In the genomic region with DNA sequence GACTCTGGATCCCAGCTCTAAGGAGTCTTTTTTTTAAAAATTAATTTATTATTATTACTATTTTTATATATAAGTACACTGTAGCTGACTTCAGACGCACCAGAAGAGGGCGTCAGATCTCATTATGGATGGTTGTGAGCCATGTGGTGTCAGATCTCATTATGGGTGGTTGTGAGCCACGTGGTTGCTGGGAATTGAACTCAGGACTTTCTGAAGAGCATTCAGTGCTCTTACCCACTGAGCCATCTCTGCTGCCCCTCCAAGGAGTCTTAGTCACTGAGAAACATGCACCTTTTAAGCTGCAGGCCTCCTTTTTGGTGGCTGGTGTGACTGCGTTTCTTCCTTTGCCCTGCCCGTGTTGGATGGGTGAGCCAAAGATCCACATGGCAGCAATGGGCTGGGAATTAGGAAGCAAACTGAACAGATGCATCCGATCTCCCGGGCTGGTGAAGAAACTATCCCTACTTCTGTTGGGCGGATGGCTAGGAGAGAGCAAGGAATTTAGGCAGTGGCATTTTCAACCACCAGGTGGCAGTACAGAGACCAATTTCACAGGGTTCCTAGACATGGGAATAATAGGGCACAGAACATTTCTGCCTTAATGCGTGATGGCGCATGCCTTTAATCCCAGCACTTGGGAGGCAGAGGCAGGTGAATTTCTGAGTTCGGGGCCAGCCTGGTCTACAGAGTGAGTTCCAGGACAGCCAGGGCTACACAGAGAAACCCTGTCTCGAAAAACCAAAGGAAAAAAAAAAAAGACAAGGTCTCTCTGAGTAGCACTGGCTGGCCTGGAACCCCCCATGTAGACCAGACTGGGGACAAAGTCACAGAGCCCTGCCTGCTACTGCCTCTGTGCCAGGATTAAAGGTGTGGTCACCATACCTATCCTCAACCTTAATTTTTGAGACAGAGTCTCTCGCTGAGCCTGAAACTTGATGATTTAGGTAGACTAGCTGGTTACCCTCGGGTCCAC, we compare ENCODE assay signal across 9 mouse cellular contexts. TPM values are rescaled to one million over a fixed set of nuclear protein-coding genes. Genes with fewer than 3 reads are reported as not detected.
A peak's percentile ranks its signal among the peaks of the same experiment; 100 is the strongest.
DNase-seq lines count a peak whose midpoint lies in the region; ATAC-seq and TF ChIP-seq lines count a peak whose summit lies in the region.
"Had no signal": no experiment of that assay in that cellular context is flagged by ENCODE, and none has a peak within 500 bp of the region (broad histone marks: within the 10 kb centered on the region; RNA-seq: fewer than 3 reads in every experiment).

No protein-coding gene starts in this region.

- peaks cover 4% of the 10 kb centered on the region for H3K79me2 ChIP-seq in MEL (ENCODE audit: control insufficient read depth, insufficient read depth, low read length, poor library complexity)

- 36% methylated on average over 14 of the region's 14 CpGs for WGBS in forebrain, embryonic 14.5 days
- 30% methylated on average over 14 of the region's 14 CpGs for WGBS in lung, adult 2 months

- H3K27ac ChIP-seq in MEL (ENCODE audit: control insufficient read depth, low read depth, low read length) = peak overlapping the region; percentile 70
- no peak overlapping the region for H3K27ac ChIP-seq in forebrain, embryonic 14.5 days (ENCODE audit: low read depth, low read length)
- no peak overlapping the region for H3K27ac ChIP-seq in layer of hippocampus, adult 2 months
- H3K27ac ChIP-seq: macrophage had no signal

- H3K9ac ChIP-seq in MEL (ENCODE audit: control insufficient read depth, low read depth, low read length, poor library complexity, severe bottlenecking) = peak overlapping the region; percentile 72
- H3K9ac ChIP-seq in forebrain, embryonic 14.5 days (ENCODE audit: low read length) = no peak overlapping the region

- no peak overlapping the region for H3K4me2 ChIP-seq in forebrain, embryonic 14.5 days (ENCODE audit: low read length)

- ATAC-seq in forebrain, embryonic 14.5 days = peak; percentile 54; the same call in 1 of the 2 replicates

- no peaks in the 10 kb centered on the region for H3K27me3 ChIP-seq in MEL (ENCODE audit: control insufficient read depth in 1 of 2, insufficient read depth in 2 of 2, low read length in 2 of 2)
- H3K27me3 ChIP-seq in forebrain, embryonic 14.5 days (replicated peaks; ENCODE audit: control insufficient read depth, insufficient read depth, low read length) = no peaks in the 10 kb centered on the region

- peak overlapping the region; percentile 14 to 29 for H3K4me3 ChIP-seq in MEL (ENCODE audit: control insufficient read depth in 1 of 2, insufficient read depth in 1 of 2, low read depth in 2 of 2, low read length in 2 of 2)
- no peak overlapping the region for H3K4me3 ChIP-seq in forebrain, embryonic 14.5 days (ENCODE audit: low read depth, low read length)
- H3K4me3 ChIP-seq in layer of hippocampus, adult 2 months = no peak overlapping the region
- no peak overlapping the region for H3K4me3 ChIP-seq in lung, adult 2 months (replicated peaks; ENCODE audit: extremely low read depth, low read depth, low read length)

- TF ChIP-seq EP300 in MEL (IDR thresholded peaks at IDR 0.05; ENCODE audit: low read depth in 1 of 2, low read length in 2 of 2) = 0 out of 4 replicates have a peak, but pooled peaks of 1 of the 2 experiments have one; percentile 8

- no peaks in the 10 kb centered on the region for H3K9me3 ChIP-seq in MEL (replicated peaks; ENCODE audit: insufficient read depth, low read length)
- no peaks in the 10 kb centered on the region for H3K9me3 ChIP-seq in forebrain, embryonic 14.5 days (replicated peaks; ENCODE audit: control insufficient read depth, low read length)

- H3K36me3 ChIP-seq in MEL (ENCODE audit: control insufficient read depth in 1 of 2, insufficient read depth in 2 of 2, low read length in 2 of 2) = peaks cover 0 to 8% of the 10 kb centered on the region in 2 experiments; a peak in 2 of 4 replicates
- H3K36me3 ChIP-seq in forebrain, embryonic 14.5 days (ENCODE audit: control insufficient read depth, insufficient read depth, low read length) = no peaks in the 10 kb centered on the region

- peak; percentile 63 to 85 (median 77) for TF ChIP-seq CTCF in MEL (IDR thresholded peaks at IDR 0.05 in 2 of 3, conservative IDR thresholded peaks at IDR 0.05 in 1 of 3; ENCODE audit: control insufficient read depth in 1 of 3, insufficient read depth in 1 of 3, low read depth in 2 of 3, low read length in 3 of 3, poor library complexity in 1 of 3, severe bottlenecking in 1 of 3)
- TF ChIP-seq CTCF in layer of hippocampus, adult 2 months (conservative IDR thresholded peaks at IDR 0.05) = peak; percentile 82
- TF ChIP-seq CTCF in lung, adult 2 months (IDR thresholded peaks at IDR 0.05; ENCODE audit: insufficient read depth, low read length) = peak; percentile 49

- DNase-seq in MEL (ENCODE audit: low read depth, low spot score) = peak; percentile 94
- peak; percentile 91 for DNase-seq in c-Kit-positive CD71-negative TER-119-negative erythroid progenitor cells, embryonic 14.5 days (ENCODE audit: low read depth)
- peak; percentile 92 for DNase-seq in forebrain, embryonic 14.5 days (ENCODE audit: low spot score)
- DNase-seq in heart, postnatal 25 days (ENCODE audit: low spot score) = peak; percentile 54
- DNase-seq in layer of hippocampus, adult 2 months (ENCODE audit: low spot score in 2 of 2) = peak; percentile 86 to 93
- peak; percentile 89 for DNase-seq in lung, adult 2 months
- DNase-seq in retina, postnatal 7 days (ENCODE audit: low read depth, low spot score) = peak; percentile 77
- DNase-seq in thymus, postnatal 4 days = peak; percentile 89

- TF ChIP-seq RAD21 in MEL (IDR thresholded peaks at IDR 0.05; ENCODE audit: low read depth, low read length) = peak; percentile 63

- intact Hi-C loops in heart, postnatal 25 days (cut with DNase I) = loop anchor here (1.0 kb wide), 1 partner anchor 50 kb away; no protein-coding TSS in a partner anchor

- no peak for TF ChIP-seq POLR2A in MEL (IDR thresholded peaks at IDR 0.05; ENCODE audit: control insufficient read depth in 1 of 2, insufficient read depth in 1 of 2, low read depth in 1 of 2, low read length in 2 of 2, poor library complexity in 1 of 2)
- TF ChIP-seq POLR2A in lung, adult 2 months (IDR thresholded peaks at IDR 0.05; ENCODE audit: borderline replicate concordance, extremely low read depth, low read depth, low read length) = no peak

- peaks cover 4 to 12% of the 10 kb centered on the region in 2 experiments; a peak in 3 of 4 replicates for H3K4me1 ChIP-seq in MEL (ENCODE audit: control insufficient read depth in 1 of 2, insufficient read depth in 2 of 2, low read length in 2 of 2)
- H3K4me1 ChIP-seq in forebrain, embryonic 14.5 days (ENCODE audit: control insufficient read depth, insufficient read depth, low read length) = 0 out of 2 replicates have a peak, but pooled peaks cover 3% of the 10 kb centered on the region
- H3K4me1 ChIP-seq in lung, adult 2 months (ENCODE audit: control insufficient read depth, insufficient read depth, low read length) = no peaks in the 10 kb centered on the region

TF ChIP-seq in MEL, 35 proteins besides CTCF, POLR2A, EP300 and RAD21 (continues in another document):
- peak; percentile 72 for TF ChIP-seq USF1 (IDR thresholded peaks at IDR 0.05; ENCODE audit: low read depth, low read length)
- peak; percentile 74 for TF ChIP-seq ZNF384 (IDR thresholded peaks at IDR 0.05; ENCODE audit: low read depth, low read length)
- TF ChIP-seq HCFC1 (IDR thresholded peaks at IDR 0.05; ENCODE audit: low read depth, low read length) = 0 out of 2 replicates have a peak, but pooled peaks have one; percentile 16
- peak; percentile 95 for TF ChIP-seq MXI1 (IDR thresholded peaks at IDR 0.05; ENCODE audit: low read depth, low read length)
- TF ChIP-seq JUND (IDR thresholded peaks at IDR 0.05; ENCODE audit: low read depth, low read length) = no peak
- TF ChIP-seq TBP (IDR thresholded peaks at IDR 0.05; ENCODE audit: low read depth, low read length) = peak; percentile 91
- no peak for TF ChIP-seq NELFE (IDR thresholded peaks at IDR 0.05; ENCODE audit: low read depth, low read length)
- TF ChIP-seq SMC3 (IDR thresholded peaks at IDR 0.05; ENCODE audit: low read depth, low read length) = peak; percentile 92
- TF ChIP-seq MAZ (IDR thresholded peaks at IDR 0.05; ENCODE audit: low read depth, low read length) = no peak
- TF ChIP-seq SIN3A (IDR thresholded peaks at IDR 0.05; ENCODE audit: low read length) = peak; percentile 74

RNA-seq across cellular contexts. Expression of a gene that starts 4.4 kb away (rescaled TPM):
- 2.9 and 3.2 TPM in 2 replicates for total RNA-seq in MEL (2012; rRNA removed)
- 1 to 10 TPM in 1 of 2 experiments, not detected in 1; 7.1 TPM for polyA plus RNA-seq in MEL (2012; ENCODE audit: insufficient read depth in 1 of 2, insufficient read length in 2 of 2, low read depth in 1 of 2, low replicate concordance in 2 of 2, missing spikeins in 1 of 2)
- polyA plus RNA-seq in forebrain, embryonic 14.5 days (2014; fragmentation: Nextera tagmentation; extraction: Ambion mirVana) = 3.3 and 3.7 TPM in 2 replicates
- 10 to 100 TPM in 1 of 2 experiments, 1 to 10 TPM in 1; 7.8 to 11.2 TPM for total RNA-seq in heart, postnatal 25 days (2021)
- 10 to 100 TPM; 68.6 to 70.9 TPM for total RNA-seq in layer of hippocampus, adult 2 months (2021)
- polyA plus RNA-seq in lung, adult 2 months (2012; rRNA removed) = 10.1 and 14.0 TPM in 2 replicates

RNA-seq across cellular contexts. Expression of a gene that starts 22.5 kb away (rescaled TPM):
- 0.46 and 0.58 TPM in 2 replicates for total RNA-seq in MEL (2012; rRNA removed)
- 1 to 10 TPM in 1 of 2 experiments, not detected in 1; 1.4 TPM for polyA plus RNA-seq in MEL (2012; ENCODE audit: insufficient read depth in 1 of 2, insufficient read length in 2 of 2, low read depth in 1 of 2, low replicate concordance in 2 of 2, missing spikeins in 1 of 2)
- polyA plus RNA-seq in forebrain, embryonic 14.5 days (2014; fragmentation: Nextera tagmentation; extraction: Ambion mirVana) = 3.0 and 4.5 TPM in 2 replicates
- under 1 TPM; 0.60 to 0.78 TPM for total RNA-seq in heart, postnatal 25 days (2021)
- total RNA-seq in layer of hippocampus, adult 2 months (2021) = 100 to 1,000 TPM; 213 to 240 TPM
- 3.4 and 18.4 TPM in 2 replicates for polyA plus RNA-seq in lung, adult 2 months (2012; rRNA removed)

RNA-seq across cellular contexts. Expression of a gene that starts 48.6 kb away (rescaled TPM):
- 83.4 and 104 TPM in 2 replicates for total RNA-seq in MEL (2012; rRNA removed)
- polyA plus RNA-seq in MEL (2012; ENCODE audit: insufficient read depth in 1 of 2, insufficient read length in 2 of 2, low read depth in 1 of 2, low replicate concordance in 2 of 2, missing spikeins in 1 of 2) = 10 to 100 TPM; 56.9 to 69.4 TPM
- 14.1 and 16.4 TPM in 2 replicates for polyA plus RNA-seq in forebrain, embryonic 14.5 days (2014; fragmentation: Nextera tagmentation; extraction: Ambion mirVana)
- total RNA-seq in heart, postnatal 25 days (2021) = under 1 TPM; 0.28 to 0.52 TPM
- total RNA-seq in layer of hippocampus, adult 2 months (2021) = under 1 TPM; 0.52 to 0.64 TPM
- polyA plus RNA-seq in lung, adult 2 months (2012; rRNA removed) = 0.16 and 0.25 TPM in 2 replicates

RNA-seq across cellular contexts. Expression of a gene that starts 54.3 kb away (rescaled TPM):
- 18.2 and 20.9 TPM in 2 replicates for total RNA-seq in MEL (2012; rRNA removed)
- polyA plus RNA-seq in MEL (2012; ENCODE audit: insufficient read depth in 1 of 2, insufficient read length in 2 of 2, low read depth in 1 of 2, low replicate concordance in 2 of 2, missing spikeins in 1 of 2) = 10 to 100 TPM; 58.6 to 61.0 TPM
- polyA plus RNA-seq in forebrain, embryonic 14.5 days (2014; fragmentation: Nextera tagmentation; extraction: Ambion mirVana) = 41.0 and 45.0 TPM in 2 replicates
- total RNA-seq in heart, postnatal 25 days (2021) = 10 to 100 TPM; 22.4 to 25.5 TPM
- 10 to 100 TPM; 61.0 to 62.1 TPM for total RNA-seq in layer of hippocampus, adult 2 months (2021)
- polyA plus RNA-seq in lung, adult 2 months (2012; rRNA removed) = 33.6 and 37.9 TPM in 2 replicates

Comparison
In these comparisons a context has a peak if more than half of its experiments do, and no peak if none do; other contexts are left out.
1. H3K4me3 ChIP-seq: peak in MEL (2 of 2); none in forebrain, embryonic 14.5 days (single experiment), layer of hippocampus, adult 2 months (single experiment) and lung, adult 2 months (single experiment).
2. RNA of a gene that starts 4.4 kb away (total RNA-seq): 68.6 to 70.9 TPM in layer of hippocampus, adult 2 months; 7.8 to 11.2 TPM in heart, postnatal 25 days and 2.9 to 3.2 TPM in MEL; every median in the first group is over 4 times any median in the second.
3. RNA of a gene that starts 22.5 kb away (total RNA-seq): 213 to 240 TPM in layer of hippocampus, adult 2 months; 0.60 to 0.78 TPM in heart, postnatal 25 days and 0.46 to 0.58 TPM in MEL; every median in the first group is over 100 times any median in the second.
4. RNA of a gene that starts 48.6 kb away (total RNA-seq): 83.4 to 104 TPM in MEL; 0.52 to 0.64 TPM in layer of hippocampus, adult 2 months and 0.28 to 0.52 TPM in heart, postnatal 25 days; every median in the first group is over 10 times any median in the second.
5. Peak in every context shown above with its lines, with median percentiles within 50 percentile points of each other: DNase-seq and CTCF ChIP-seq.